In genomic region chr2:65413746-65414145, GRCm38 (mm10) we compare ENCODE assay signal across 8 mouse cellular contexts. TPM values are rescaled to one million over a fixed set of nuclear protein-coding genes. Genes with fewer than 3 reads are reported as not detected.
DNase-seq lines count a peak whose midpoint lies in the region; ATAC-seq lines count a peak whose summit lies in the region.

No protein-coding gene starts in this region.

- peak overlapping the region; percentile 33; the same call in 1 of the 2 replicates for H3K9ac ChIP-seq in kidney, embryonic 15.5 days

- H3K27ac ChIP-seq in brown adipose tissue, adult 24 weeks (replicated peaks; ENCODE audit: low read depth, low read length), result no peak overlapping the region
- H3K27ac ChIP-seq in kidney, embryonic 15.5 days, result peak overlapping the region; percentile 71; the same call in 1 of the 2 replicates

- WGBS in kidney, embryonic 15.5 days, result 0% methylated on average over 3 of the region's 3 CpGs

- H3K36me3 ChIP-seq in kidney, embryonic 15.5 days, result no peaks in the 10 kb centered on the region

- peak; percentile 68 for ATAC-seq in kidney, embryonic 15.5 days (replicated peaks; ENCODE audit: low FRiP score)

- no peaks in the 10 kb centered on the region for H3K27me3 ChIP-seq in kidney, embryonic 15.5 days

- peak overlapping the region; percentile 62 for H3K4me2 ChIP-seq in kidney, embryonic 15.5 days

- H3K9me3 ChIP-seq in kidney, embryonic 15.5 days (replicated peaks), result no peaks in the 10 kb centered on the region

- peak; percentile 63 for DNase-seq in right cerebral cortex, adult 18-20 months
- DNase-seq in right cerebral cortex, postnatal 25 days, result no peak
- DNase-seq in forelimb bud, embryonic 11.5 days (ENCODE audit: low read depth, low spot score), result peak; percentile 67
- peak; percentile 13 for DNase-seq in lung, postnatal 14 days
- peak; percentile 23 for DNase-seq in right cerebral cortex, postnatal 4 days
- no peak for DNase-seq in thymus, postnatal 36 days

- no peaks in the 10 kb centered on the region for H3K4me1 ChIP-seq in brown adipose tissue, adult 24 weeks (ENCODE audit: control insufficient read depth, insufficient read depth, insufficient read length, low read length)
- peaks cover 10% of the 10 kb centered on the region for H3K4me1 ChIP-seq in kidney, embryonic 15.5 days

- peak overlapping the region; percentile 55 for H3K4me3 ChIP-seq in brown adipose tissue, adult 24 weeks (ENCODE audit: insufficient read depth, low read depth, low read length)
- H3K4me3 ChIP-seq in kidney, embryonic 15.5 days (replicated peaks), result peak overlapping the region; percentile 40

RNA-seq across cellular contexts. Expression of gene Slc38a11, which starts 49.9 kb away (rescaled TPM):
- not detected in 2 replicates for polyA plus RNA-seq in brown adipose tissue, adult 24 weeks (2012; ENCODE audit: insufficient read depth, insufficient read length, missing spikeins)
- 1.1 and 1.7 TPM in 2 replicates for polyA plus RNA-seq in kidney, embryonic 15.5 days (2015; fragmentation: Nextera tagmentation; extraction: Ambion mirVana)

Comparison
In these comparisons a context has a peak if more than half of its experiments do, and no peak if none do; other contexts are left out.
1. DNase-seq: peak in right cerebral cortex, adult 18-20 months (single experiment), forelimb bud, embryonic 11.5 days (single experiment), lung, postnatal 14 days (single experiment) and right cerebral cortex, postnatal 4 days (single experiment); none in right cerebral cortex, postnatal 25 days (single experiment) and thymus, postnatal 36 days (0 of 2).